Mouse (Mus musculus): ENCODE measurements around the gene Sprr2h.

The Sprr2h gene

GRCm38 (mm10) chr3:92385385-92385784 is at the start of gene Sprr2h:
TSS of gene Sprr2h (plus strand) at chr3:92385685.
- no peak for DNase-seq

GRCm38 (mm10) chr3:92336278-92336677 is 49.2 kb upstream of the Sprr2h start:
- DNase-seq, result no peak

GRCm38 (mm10) chr3:92338840-92339239 is 46.6 kb upstream of the Sprr2h start, which contains the start of gene Sprr2d:
TSS of gene Sprr2d (plus strand) at chr3:92339140.
- DNase-seq, result no peak

DNA sequence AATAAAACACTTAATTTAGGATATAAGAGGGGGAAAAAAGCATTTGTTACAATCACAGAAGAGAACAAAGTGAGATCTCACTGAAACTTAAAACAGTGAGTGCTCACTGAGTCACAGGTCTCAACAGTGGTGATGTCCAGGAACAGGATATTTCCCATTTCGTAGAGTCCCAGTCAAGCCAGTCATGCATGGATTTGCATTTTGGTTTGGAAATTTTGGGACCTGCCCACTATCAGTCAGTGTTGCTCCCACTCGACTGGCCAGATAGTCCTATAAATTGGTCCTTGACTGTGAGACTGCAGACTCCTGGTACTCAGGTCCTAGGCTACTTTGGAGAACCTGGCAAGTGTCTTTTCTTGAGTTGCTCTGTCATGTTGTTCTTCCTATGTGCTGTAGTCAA is 33.6 kb upstream of the Sprr2h start, which contains the start of gene Sprr2e:
Gene Sprr2e (plus strand): TSS at position 301 of the 400 bp plus-strand sequence.
- no peak for DNase-seq

- no peak for DNase-seq
Observed at GRCm38 (mm10) chr3:92361619-92362018, 23.9 kb upstream of the Sprr2h start.

DNA sequence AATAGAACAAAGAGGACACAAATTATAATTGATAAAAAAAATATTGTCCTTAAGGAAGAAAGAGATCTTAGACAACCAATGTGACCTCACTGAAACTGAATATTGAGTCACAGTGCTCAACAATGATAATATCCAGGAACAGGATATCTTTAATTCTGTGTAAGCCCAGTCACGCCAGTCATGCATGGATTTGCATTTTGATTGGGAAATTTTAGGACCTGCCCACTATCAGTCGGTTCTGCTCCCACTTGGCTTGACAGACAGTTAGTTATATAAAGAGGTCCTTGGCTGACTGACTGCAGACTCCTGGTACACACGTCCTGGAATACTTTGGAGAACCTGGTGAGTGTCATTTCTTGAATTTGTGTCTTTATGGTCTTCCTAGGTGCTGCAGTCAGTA is 20.6 kb upstream of the Sprr2h start, which contains the start of gene Sprr2f:
Gene Sprr2f (plus strand): TSS at position 301 of the 400 bp plus-strand sequence.
- DNase-seq, result no peak

DNA sequence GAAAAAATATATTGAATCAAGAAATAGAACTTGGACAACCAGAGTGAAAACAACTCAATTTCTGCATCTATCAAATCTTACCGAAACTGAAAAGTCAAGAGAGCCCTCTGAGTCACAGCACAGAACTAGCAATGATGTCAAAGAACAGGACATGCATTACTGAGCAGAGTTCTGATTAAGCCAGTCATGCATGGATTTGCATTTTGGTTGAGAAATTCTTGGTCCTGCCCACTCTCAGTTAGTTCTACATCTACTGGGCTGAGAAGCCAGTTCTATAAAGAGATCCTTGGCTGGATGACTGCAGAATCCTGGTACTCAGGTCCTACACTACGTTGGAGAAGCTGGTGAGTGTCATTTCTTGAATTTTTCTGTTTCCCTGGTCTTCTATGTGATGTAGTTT is 11.9 kb upstream of the Sprr2h start:
- no peak for DNase-seq

- no peak for DNase-seq
Observed at GRCm38 (mm10) chr3:92394301-92394700, 8.8 kb downstream of the Sprr2h start.

DNA sequence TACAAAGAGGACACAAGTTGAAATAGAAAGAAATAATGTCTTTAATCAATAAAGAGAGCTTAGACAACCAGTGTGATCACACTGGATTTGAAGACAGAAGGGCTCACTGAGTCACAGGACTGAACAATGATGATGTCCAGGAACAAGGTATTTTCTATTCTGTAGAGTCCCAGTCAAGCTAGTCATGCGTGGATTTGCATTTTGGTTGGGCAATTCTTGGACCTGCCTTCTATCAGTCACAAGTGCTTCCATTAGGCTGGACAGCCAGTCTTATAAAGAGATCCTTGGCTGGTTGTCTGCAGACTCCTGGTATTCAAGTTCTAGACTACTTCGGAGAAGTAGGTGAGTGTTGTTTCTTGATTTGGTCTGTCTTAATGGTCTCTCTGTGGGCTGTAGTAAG is 22.2 kb downstream of the Sprr2h start, which contains the start of gene Sprr2i:
Gene Sprr2i (plus strand): TSS at position 301 of the 400 bp plus-strand sequence.
- no peak for DNase-seq

DNA sequence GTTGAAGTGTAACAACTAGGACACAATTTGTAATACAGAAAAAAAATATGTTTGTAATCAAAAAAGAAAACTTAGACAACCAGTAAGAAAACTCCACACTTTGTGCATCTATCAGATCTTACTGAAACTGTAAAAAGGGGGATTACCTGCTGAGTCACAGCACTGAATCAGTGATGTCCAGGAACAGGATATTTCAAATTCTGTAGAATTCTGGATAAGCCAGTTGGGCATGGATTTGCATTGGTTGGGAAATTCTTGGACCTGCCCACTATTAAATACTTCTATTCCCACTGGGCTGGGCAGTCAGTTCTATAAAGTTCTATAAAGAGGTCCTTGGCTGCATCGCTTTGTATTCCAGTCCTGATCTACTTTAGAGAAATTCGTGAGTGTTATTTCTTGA is 32.3 kb downstream of the Sprr2h start, which contains the start of gene Sprr2j-ps:
Gene Sprr2j-ps (plus strand): TSS at position 301 of the 400 bp plus-strand sequence.
- no peak for DNase-seq

DNA sequence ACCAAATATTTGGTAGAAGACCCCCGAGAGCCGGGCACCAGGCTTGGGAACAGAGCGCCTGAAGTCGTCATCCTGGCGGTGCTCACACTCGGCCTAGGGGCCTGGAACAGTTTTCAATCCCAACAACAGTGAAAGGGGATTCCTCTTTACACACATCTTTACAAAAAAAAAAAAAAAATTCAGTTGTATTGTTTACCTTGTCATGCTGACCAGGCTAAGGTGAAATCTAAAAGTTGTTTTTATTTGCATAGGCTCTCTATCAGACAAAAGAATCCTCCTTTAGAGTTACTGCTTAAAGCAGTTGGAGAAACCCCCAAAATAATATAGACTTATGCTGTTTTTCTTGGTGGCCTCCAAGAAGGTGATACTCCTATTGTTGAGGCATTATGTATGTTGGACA is 43.8 kb downstream of the Sprr2h start, which contains the start of gene Gm9774:
Gene Gm9774 (minus strand): TSS at position 101 of the 400 bp plus-strand sequence.
- no peak for DNase-seq

DNA sequence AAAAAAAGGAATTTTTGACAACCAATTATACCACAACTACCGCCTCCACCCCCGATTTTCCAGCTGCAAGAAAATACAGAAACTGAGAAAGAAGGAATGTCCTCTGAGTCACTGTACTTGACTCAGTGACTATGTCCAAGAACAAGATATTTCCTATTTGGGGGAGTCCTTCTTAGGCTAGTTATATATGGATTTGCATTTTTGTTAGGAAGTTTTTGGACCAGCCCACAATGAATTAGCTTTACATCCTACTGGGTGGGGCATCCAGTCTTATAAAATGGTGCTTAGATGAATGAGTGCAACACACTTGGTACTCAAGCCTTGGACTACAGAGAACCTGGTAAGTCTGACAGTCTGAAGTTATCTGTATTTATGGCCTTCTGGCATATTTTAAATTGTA is 46.8 kb downstream of the Sprr2h start, which contains the start of gene Sprr2k:
Gene Sprr2k (plus strand): TSS at position 301 of the 400 bp plus-strand sequence.
- DNase-seq, result no peak

Measured in cerebellum, adult 18-20 months (tissue).